Mouse (Mus musculus) cerebellum, adult 2 months (tissue): Measurements from ENCODE around the gene Eya4. TPM values are rescaled to one million over a fixed set of nuclear protein-coding genes. Genes with fewer than 3 reads are reported as not detected.

Experiments used
- DNase-seq, 2 experiments: peaks; one replicate each; pipeline ENCODE4 v3.0.0; 2021
- H3K27ac ChIP-seq: fragments of 200-500 bp; 2 replicates; pipeline ENCODE4 v1.5.1; 2012; ENCODE audit warnings: low read length, control low read depth, inconsistent platforms; ENCODE audit not compliant: insufficient read depth
- H3K27me3 ChIP-seq: fragments of 200-500 bp; 2 replicates; pipeline ENCODE4 v1.6.1; 2012; ENCODE audit warnings: inconsistent platforms, mild to moderate bottlenecking, low read length, moderate library complexity; ENCODE audit not compliant: control insufficient read depth, insufficient read depth
- H3K4me1 ChIP-seq: fragments of 200-500 bp; 2 replicates; pipeline ENCODE4 v1.6.1; 2011; ENCODE audit warnings: low read length; ENCODE audit not compliant: control insufficient read depth, insufficient read depth
- H3K4me3 ChIP-seq: fragments of 200-500 bp; replicated peaks from 2 replicates; pipeline ENCODE3; 2011; ENCODE audit warnings: mild to moderate bottlenecking, low read depth, low read length, control low read depth; ENCODE audit not compliant: insufficient read depth
- CTCF ChIP-seq: fragments of 200-500 bp; IDR thresholded peaks from 2 replicates; pipeline ENCODE4 v1.5.1; 2011; ENCODE audit warnings: low read depth, mild to moderate bottlenecking, control low read depth, low read length, moderate library complexity, borderline replicate concordance; ENCODE audit not compliant: insufficient read depth
- POLR2A ChIP-seq: fragments of 200-500 bp; IDR thresholded peaks from 2 replicates; pipeline ENCODE4 v1.6.1; 2011; ENCODE audit warnings: low read length, control low read depth, borderline replicate concordance; ENCODE audit not compliant: insufficient read depth
- WGBS: fragments of 180-500 bp; shearing (Covaris S2); methylation state at CpG from one replicate; pipeline ENCODE4 v1.1.7; 2018; 5-methylcytosine and 5-hydroxymethylcytosine counted together
- polyA plus RNA-seq: library from polyadenylated mRNA; depleted of rRNA; stranded (reverse); fragments of >200 nt; gene quantifications from 2 replicates; pipeline ENCODE4 v1.2.3, GENCODE M21; 2012; rRNA removed

Eya4 gene
- polyA plus RNA-seq = 0.70 and 0.82 TPM in 2 replicates

DNA sequence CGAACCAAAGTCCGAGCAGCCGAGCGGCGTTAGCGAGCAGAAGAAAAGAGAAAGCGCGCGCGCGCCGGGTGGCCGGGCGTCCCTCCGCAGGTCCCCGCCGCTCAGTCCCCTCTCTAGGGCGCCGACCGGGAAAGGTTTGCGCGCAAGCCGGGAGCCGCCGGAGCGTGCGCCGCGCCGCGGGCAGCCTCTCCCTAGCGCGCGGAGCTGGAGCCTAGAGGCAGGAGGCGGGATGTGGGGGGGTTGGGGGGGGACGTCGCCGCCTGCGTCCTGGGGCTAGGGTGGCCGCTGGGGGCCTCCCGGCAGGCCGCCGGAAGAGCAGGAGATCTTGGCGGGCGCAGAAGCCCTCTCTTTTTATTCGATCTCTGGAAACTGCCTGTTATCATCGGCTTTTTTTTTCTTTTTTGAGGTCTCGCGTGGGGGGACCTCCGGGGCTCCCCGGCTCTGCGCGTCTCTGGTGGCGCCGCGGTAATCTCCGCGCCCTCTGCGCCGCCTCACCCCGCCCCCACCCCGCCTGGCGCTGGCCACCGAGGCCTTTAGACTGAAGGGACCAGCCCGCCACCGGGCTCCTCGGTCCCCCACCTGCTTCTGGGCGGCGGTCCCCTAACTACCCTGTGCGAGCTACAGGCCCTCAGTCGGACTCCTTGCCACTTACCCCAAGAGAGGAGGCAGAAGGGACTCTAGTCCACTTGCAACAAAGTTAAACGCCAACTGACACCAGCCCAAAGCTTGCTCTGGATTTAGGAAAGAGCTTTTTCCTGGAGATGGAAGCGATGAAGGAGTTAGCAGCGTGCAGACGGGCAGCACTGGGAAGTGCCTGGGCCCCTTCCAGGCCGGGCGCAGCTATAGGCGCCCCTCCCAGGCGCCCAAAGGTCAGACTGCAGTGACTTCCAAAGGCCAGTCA, at the start of gene Eya4:
Gene Eya4 (minus strand): TSS at position 776 of the 901 bp plus-strand sequence.
- Histone ChIP-seq H3K27ac (no peak within 1 kb of the TSS), H3K4me3 (peak within 1 kb of the TSS; percentile 53), H3K4me1 (peaks cover 2% of the 10 kb centered on the region; the same call in 1 of the 2 replicates), H3K27me3 (no peaks in the 10 kb centered on the region; the same call in 1 of the 2 replicates)
- WGBS = 3% methylated on average over 75 of the region's 79 CpGs
- DNase-seq = peak in 1 of 2 experiments; percentile 21
- TF ChIP-seq POLR2A (no peak), CTCF (no peak)

DNA sequence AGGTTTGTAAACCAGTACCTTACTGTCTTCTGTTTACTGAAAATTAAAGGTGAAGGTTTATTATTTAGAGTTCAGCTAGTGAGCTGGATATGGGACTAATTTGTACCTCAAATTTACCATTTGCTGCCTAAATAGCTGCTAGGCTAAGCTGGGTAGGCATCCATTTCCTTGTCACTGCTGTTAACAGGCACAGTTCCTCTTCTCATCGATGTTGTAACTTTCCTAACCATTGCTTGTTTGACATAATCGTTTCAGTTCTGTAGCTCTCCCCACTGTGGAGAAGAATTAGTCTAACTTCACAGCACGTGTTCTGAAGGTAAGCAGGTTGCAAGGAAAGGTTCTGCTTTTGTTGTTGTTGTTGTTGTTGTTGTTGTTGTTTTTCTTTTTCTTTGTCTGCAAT, 44.8 kb upstream of the Eya4 start:
- Histone ChIP-seq H3K4me3 (no peak overlapping the region), H3K27me3 (no peaks in the 10 kb centered on the region), H3K27ac (no peak overlapping the region), H3K4me1 (no peaks in the 10 kb centered on the region; the same call in 1 of the 2 replicates)
- WGBS = 87% methylated on average over 3 of the region's 3 CpGs
- no peak for DNase-seq
- TF ChIP-seq CTCF = no peak

DNA sequence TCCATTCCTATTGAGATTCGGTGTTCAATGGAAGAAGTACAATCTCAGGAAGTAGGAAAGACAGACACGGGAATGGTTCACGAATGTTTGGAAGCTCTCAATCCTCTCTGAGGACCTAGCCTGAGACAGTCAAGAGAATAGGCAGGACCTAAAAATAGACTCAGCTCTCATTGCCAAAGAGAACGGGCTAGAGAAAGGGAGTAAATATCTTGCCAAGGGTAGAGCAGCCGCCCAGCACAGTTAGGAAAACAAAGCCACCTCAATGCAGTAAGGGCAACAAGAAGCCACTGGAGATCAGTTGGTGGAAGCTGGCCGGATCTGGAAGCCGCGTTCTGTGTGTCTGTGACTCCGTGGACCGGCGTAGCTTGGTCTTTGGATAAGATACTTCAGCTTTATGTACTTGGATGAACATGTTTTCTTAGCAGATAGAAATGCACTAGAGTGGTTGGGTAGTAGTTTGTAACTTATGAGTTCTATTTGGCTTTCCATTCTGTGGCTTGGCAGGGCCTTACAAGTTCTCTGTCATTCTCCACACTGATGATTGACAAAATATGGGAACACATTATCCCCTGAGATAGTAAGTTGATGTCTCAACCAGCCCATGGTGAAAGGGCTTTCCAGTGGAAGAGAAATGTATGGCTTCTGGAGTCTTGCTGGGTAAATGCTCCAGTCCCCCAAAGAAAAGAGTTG, 44.1 kb upstream of the Eya4 start:
- WGBS = 19% methylated on average over 11 of the region's 11 CpGs
- DNase-seq = peak in 1 of 2 experiments; percentile 33
- no peak for TF ChIP-seq POLR2A
- TF ChIP-seq CTCF = no peak
- H3K4me1 ChIP-seq = no peaks in the 10 kb centered on the region; the same call in 1 of the 2 replicates
- no peak overlapping the region for H3K4me3 ChIP-seq
- H3K27me3 ChIP-seq = no peaks in the 10 kb centered on the region
- no peak overlapping the region for H3K27ac ChIP-seq

DNA sequence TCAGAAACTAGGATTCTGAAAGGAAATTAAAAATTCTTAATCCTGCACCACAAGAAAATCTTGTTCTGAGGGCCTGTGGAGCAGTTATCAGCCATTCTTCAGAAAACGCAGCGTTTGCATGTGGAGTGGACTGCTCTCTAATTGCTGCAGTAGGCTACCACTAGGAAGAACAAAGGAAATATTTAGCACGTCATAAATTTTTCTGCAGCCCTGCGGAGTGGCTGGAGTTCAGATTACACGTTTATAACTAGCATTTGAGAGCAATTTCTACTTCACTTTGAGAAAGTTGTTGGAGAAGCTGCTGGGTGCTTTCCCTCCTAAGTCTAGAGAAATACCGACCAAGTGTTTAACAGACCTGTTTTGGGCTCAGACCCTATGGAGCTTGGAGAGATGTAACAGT, 43.6 kb upstream of the Eya4 start:
- 59% methylated on average over 6 of the region's 6 CpGs for WGBS
- TF ChIP-seq CTCF (no peak), POLR2A (no peak)
- no peak for DNase-seq
- Histone ChIP-seq H3K27me3 (no peaks in the 10 kb centered on the region), H3K4me3 (no peak overlapping the region), H3K4me1 (no peaks in the 10 kb centered on the region; the same call in 1 of the 2 replicates), H3K27ac (no peak overlapping the region)

DNA sequence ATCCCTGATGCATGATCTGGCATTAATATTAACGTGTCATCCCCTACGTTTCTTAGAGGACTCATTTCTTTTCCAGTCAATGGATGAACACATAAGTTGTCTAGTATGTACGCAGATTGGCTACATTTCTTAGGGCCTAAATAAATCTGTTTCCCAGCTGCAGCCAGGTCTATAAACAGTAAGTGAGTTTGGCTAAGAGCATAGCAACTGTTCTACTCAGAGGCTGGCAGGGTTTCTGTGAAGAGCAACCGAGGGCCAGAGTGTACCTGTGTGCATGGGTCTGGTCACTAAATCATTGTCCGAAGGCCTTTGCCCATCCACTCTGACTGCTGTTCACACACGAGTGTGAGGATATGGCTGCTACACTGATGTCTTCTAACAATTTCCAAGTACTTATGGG, 13.3 kb upstream of the Eya4 start:
- Histone ChIP-seq H3K4me3 (no peak overlapping the region), H3K27ac (no peak overlapping the region), H3K27me3 (no peaks in the 10 kb centered on the region), H3K4me1 (no peaks in the 10 kb centered on the region)
- WGBS = 89% methylated on average over 6 of the region's 6 CpGs
- no peak for DNase-seq
- no peak for TF ChIP-seq CTCF

DNA sequence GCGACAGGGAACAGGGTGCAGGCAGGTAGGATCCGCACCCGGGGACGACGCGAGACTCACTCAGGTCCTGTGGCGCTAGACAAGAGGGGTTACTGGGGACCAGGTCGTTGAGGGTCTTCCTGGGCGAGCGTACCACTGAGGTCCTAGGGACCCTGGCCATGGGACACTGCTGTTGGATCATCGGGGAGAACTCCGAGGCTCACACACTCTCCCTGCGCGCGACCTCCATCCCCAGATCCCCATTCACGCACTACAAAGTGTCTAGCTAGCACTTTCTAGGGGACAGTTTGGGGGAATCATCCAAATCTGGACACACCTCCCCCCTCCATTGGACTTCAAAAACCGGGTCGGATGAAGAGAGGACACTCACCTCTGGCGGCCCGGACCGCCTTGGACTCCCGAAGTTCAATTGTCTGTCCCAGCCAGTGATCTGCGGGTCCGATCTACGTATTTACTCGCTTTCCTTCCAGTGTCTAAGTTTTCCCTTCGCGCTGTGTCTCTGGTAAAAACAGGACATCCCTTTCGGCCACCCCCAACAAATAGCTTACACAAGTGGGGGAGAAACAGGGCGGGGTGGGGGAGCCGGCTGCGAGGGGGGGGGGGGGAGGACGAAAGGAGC, 1.1 kb downstream of the Eya4 start:
- Histone ChIP-seq H3K27me3 (no peaks in the 10 kb centered on the region; the same call in 1 of the 2 replicates), H3K4me1 (peaks cover 2% of the 10 kb centered on the region; the same call in 1 of the 2 replicates), H3K27ac (no peak overlapping the region), H3K4me3 (peak overlapping the region; percentile 53)
- no peak for DNase-seq
- WGBS = under 1% methylated on average over 32 of the region's 33 CpGs
- TF ChIP-seq CTCF = no peak
- no peak for TF ChIP-seq POLR2A

DNA sequence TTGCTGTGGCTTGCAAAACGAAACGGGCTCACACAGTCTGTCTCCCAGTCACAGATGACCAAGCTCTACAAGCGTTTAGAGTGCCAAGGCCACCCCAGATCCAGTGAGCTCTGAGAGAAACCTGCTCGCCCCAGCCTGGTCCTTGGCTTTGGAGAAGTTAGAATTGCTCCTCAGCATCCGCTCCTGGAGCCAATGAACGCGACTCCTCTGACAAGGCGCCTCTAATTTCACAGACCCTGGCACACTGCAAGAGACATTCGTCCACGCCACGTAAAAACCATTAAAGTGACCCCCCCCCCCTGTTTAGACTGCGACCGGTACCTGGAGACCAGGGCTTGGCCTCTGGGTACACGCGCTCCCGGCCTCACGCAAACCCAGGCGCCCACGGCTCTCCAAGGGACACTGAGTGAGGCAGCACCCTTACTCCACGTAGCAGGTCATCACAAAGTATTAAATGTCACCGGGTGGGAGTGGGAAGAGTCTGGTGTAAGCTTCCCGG, 1.6 kb downstream of the Eya4 start:
- Histone ChIP-seq H3K4me1 (peaks cover 2% of the 10 kb centered on the region; the same call in 1 of the 2 replicates), H3K27ac (no peak overlapping the region), H3K27me3 (no peaks in the 10 kb centered on the region; the same call in 1 of the 2 replicates), H3K4me3 (peak overlapping the region; percentile 53)
- under 1% methylated on average over 22 of the region's 22 CpGs for WGBS
- DNase-seq = no peak
- no peak for TF ChIP-seq CTCF
- TF ChIP-seq POLR2A = no peak
